Mouse (Mus musculus): ENCODE measurements at regions not wholly inside any gene's neighbourhood (a gene's known extent, or its start where the extent isn't known, plus 50 kb on each side); places are given as distances from the start of the nearest gene placed in this dataset.
A peak's percentile ranks its signal among the peaks of the same experiment; 100 is the strongest.

- Histone ChIP-seq H3K36me3 (replicated peaks in 1 of 2; ENCODE audit: control insufficient read depth in 1 of 2, insufficient read depth in 1 of 2, low read length in 1 of 2) (no peaks in the 10 kb centered on the region), H3K27ac (ENCODE audit: insufficient read depth, low read depth) (peak overlapping the region; percentile 87), H3K4me1 (ENCODE audit: control insufficient read depth in 1 of 2, insufficient read depth in 2 of 2) (peaks cover 16 to 35% of the 10 kb centered on the region in 2 experiments), H3K27me3 (replicated peaks) (no peaks in the 10 kb centered on the region), H3K79me2 (replicated peaks; ENCODE audit: control insufficient read depth, extremely low read depth, insufficient read depth, poor library complexity, severe bottlenecking) (no peaks in the 10 kb centered on the region), H3K4me3 (replicated peaks in 1 of 3; ENCODE audit: low read depth in 2 of 3, low read length in 2 of 3, poor library complexity in 1 of 3) (no peak overlapping the region), H3K9me3 (replicated peaks; ENCODE audit: low read length) (peaks cover 4% of the 10 kb centered on the region), H3K9ac (ENCODE audit: insufficient read depth, low read depth) (no peak overlapping the region; the same call in 1 of the 2 replicates), H3K4me2 (ENCODE audit: insufficient read depth, low read depth, poor library complexity, severe bottlenecking) (0 out of 2 replicates have a peak overlapping the region, but pooled peaks have one; percentile 1)
- TF ChIP-seq HCFC1 (IDR thresholded peaks at IDR 0.05; ENCODE audit: low read depth, low read length) = no peak
- TF ChIP-seq CHD1 (IDR thresholded peaks at IDR 0.05; ENCODE audit: low read depth, low read length) = peak; percentile 69; the same call in 1 of the 2 replicates
- no peak for TF ChIP-seq JUN (IDR thresholded peaks at IDR 0.05; ENCODE audit: insufficient read depth, low read depth, low read length)
- no peak for TF ChIP-seq ZKSCAN1 (IDR thresholded peaks at IDR 0.05; ENCODE audit: borderline replicate concordance, low read depth, low read length)
- TF ChIP-seq MAFK (IDR thresholded peaks at IDR 0.05; ENCODE audit: insufficient replicate concordance, low read length) = no peak
- no peak for TF ChIP-seq POLR2A (IDR thresholded peaks at IDR 0.05; ENCODE audit: low read depth, low read length)
- no peak for TF ChIP-seq PAX5 (IDR thresholded peaks at IDR 0.05; ENCODE audit: low read length)
- TF ChIP-seq EP300 (IDR thresholded peaks at IDR 0.05; ENCODE audit: low read length) = no peak
- TF ChIP-seq MAX (IDR thresholded peaks at IDR 0.05; ENCODE audit: low read length) = peak; percentile 56; the same call in 1 of the 2 replicates
- no peak for TF ChIP-seq ZNF384 (IDR thresholded peaks at IDR 0.05; ENCODE audit: low read depth, low read length)
- TF ChIP-seq RAD21 (IDR thresholded peaks at IDR 0.05; ENCODE audit: low read depth, low read length) = peak; percentile 78
- TF ChIP-seq JUND (conservative IDR thresholded peaks at IDR 0.05; ENCODE audit: low read depth, low read length) = no peak; the same call in 1 of the 2 replicates
- no peak for TF ChIP-seq GABPA (IDR thresholded peaks at IDR 0.05; ENCODE audit: insufficient replicate concordance, low read depth, low read length)
- TF ChIP-seq CHD2 (IDR thresholded peaks at IDR 0.05; ENCODE audit: low read length) = 0 out of 2 replicates have a peak, but pooled peaks have one; percentile 11
- no peak for TF ChIP-seq ZMIZ1 (IDR thresholded peaks at IDR 0.05; ENCODE audit: low read depth, low read length)
- 0 out of 2 replicates have a peak, but pooled peaks have one; percentile 41 for TF ChIP-seq SIN3A (IDR thresholded peaks at IDR 0.05; ENCODE audit: low read length)
- TF ChIP-seq KAT2A (IDR thresholded peaks at IDR 0.05; ENCODE audit: insufficient replicate concordance, low read length) = no peak
- TF ChIP-seq MYC (IDR thresholded peaks at IDR 0.05; ENCODE audit: low read depth, low read length) = no peak
- no peak for TF ChIP-seq E2F4 (IDR thresholded peaks at IDR 0.05; ENCODE audit: insufficient replicate concordance, low read depth, low read length)
- peak in 1 of 2 experiments; percentile 69; a peak in 2 of 4 replicates for TF ChIP-seq CTCF (conservative IDR thresholded peaks at IDR 0.05 in 1 of 2, IDR thresholded peaks at IDR 0.05 in 1 of 2; ENCODE audit: low read depth in 2 of 2, low read length in 2 of 2)
- 0 out of 2 replicates have a peak, but pooled peaks have one; percentile 36 for TF ChIP-seq ELF1 (IDR thresholded peaks at IDR 0.05; ENCODE audit: low read depth, low read length)
- TF ChIP-seq BHLHE40 (IDR thresholded peaks at IDR 0.05; ENCODE audit: low read depth, low read length) = peak; percentile 29; the same call in 1 of the 2 replicates
- no peak for TF ChIP-seq NRF1 (IDR thresholded peaks at IDR 0.05; ENCODE audit: low read depth, low read length)
- TF ChIP-seq MAZ (IDR thresholded peaks at IDR 0.05; ENCODE audit: low read depth, low read length) = no peak
- TF ChIP-seq RCOR1 (conservative IDR thresholded peaks at IDR 0.05; ENCODE audit: low read depth, low read length) = 0 out of 2 replicates have a peak, but pooled peaks have one; percentile 27
- no peak for TF ChIP-seq TBP (conservative IDR thresholded peaks at IDR 0.05; ENCODE audit: low read depth, low read length)
- no peak; the same call in 1 of the 2 replicates for TF ChIP-seq ZC3H11A (IDR thresholded peaks at IDR 0.05; ENCODE audit: low read depth, low read length)
- peak; percentile 29; the same call in 1 of the 2 replicates for TF ChIP-seq TCF12 (IDR thresholded peaks at IDR 0.05; ENCODE audit: low read depth, low read length)
- peak; percentile 16; the same call in 1 of the 2 replicates for TF ChIP-seq IRF4 (IDR thresholded peaks at IDR 0.05; ENCODE audit: low read depth, low read length)
- TF ChIP-seq UBTF (IDR thresholded peaks at IDR 0.05; ENCODE audit: low read depth, low read length) = no peak
- TF ChIP-seq POLR2AphosphoS2 (IDR thresholded peaks at IDR 0.05; ENCODE audit: low read depth, low read length) = no peak
- TF ChIP-seq NELFE (IDR thresholded peaks at IDR 0.05; ENCODE audit: low read depth, low read length) = 0 out of 2 replicates have a peak, but pooled peaks have one; percentile 29
- peak; percentile 22; the same call in 1 of the 2 replicates for TF ChIP-seq USF1 (IDR thresholded peaks at IDR 0.05; ENCODE audit: low read depth, low read length)
- TF ChIP-seq ETS1 (conservative IDR thresholded peaks at IDR 0.05; ENCODE audit: low read depth, low read length) = no peak
- no peak for TF ChIP-seq MXI1 (IDR thresholded peaks at IDR 0.05; ENCODE audit: low read depth, low read length)
- TF ChIP-seq MEF2A (IDR thresholded peaks at IDR 0.05; ENCODE audit: borderline replicate concordance, low read depth, low read length) = no peak
- peak; percentile 79 for TF ChIP-seq SMC3 (IDR thresholded peaks at IDR 0.05; ENCODE audit: low read depth, low read length)
- TF ChIP-seq USF2 (conservative IDR thresholded peaks at IDR 0.05; ENCODE audit: low read depth, low read length) = no peak
- peak; percentile 43 for DNase-seq (ENCODE audit: extremely low read depth)
- dilution Hi-C loops (cut with MboI; ENCODE audit: extremely low pct_ligation_motif_present, extremely low pct_unique_long_range_greater_than_20kb, low sequenced_read_pairs) = no loop called here
- in situ Hi-C loops (cut with MboI; ENCODE audit: low pct_ligation_motif_present, low pct_unique_long_range_greater_than_20kb, low sequenced_read_pairs) = no loop called here
These were observed 196.8 kb downstream of the Gm5426 start for GRCm38 (mm10) chr10:96333224-96333623.

Data from CH12.LX (cell line).